In the genomic region with DNA sequence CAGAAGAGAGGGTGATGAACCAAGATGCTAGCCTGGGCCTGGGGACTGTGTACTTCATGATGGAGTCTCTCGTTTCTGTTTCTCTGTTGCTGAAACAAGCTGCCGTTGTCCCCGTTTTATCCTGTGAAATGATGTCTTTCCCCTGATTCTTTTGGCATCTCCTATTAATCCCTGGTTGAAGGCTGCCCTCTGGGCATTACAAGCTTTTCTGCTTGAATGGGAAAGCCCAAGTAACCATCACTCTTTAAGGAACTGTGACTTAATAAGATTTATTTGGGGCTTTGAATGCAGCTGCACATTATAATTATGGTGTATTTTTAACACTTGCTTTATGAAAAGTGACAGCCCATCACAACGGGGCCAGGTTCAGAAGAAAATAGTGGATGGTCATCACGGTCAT, we compare ENCODE assay signal across 17 mouse cellular contexts.
"Had no signal": no experiment of that assay in that cellular context is flagged by ENCODE, and none has a peak within 500 bp of the region (broad histone marks: within the 10 kb centered on the region; RNA-seq: fewer than 3 reads in every experiment).

No protein-coding gene starts in this region.

- H3K4me2 ChIP-seq: liver, embryonic 12.5 days; lung, embryonic 14.5 days; midbrain, embryonic 12.5 days; neural tube, embryonic 13.5 days; neural tube, embryonic 15.5 days; stomach, embryonic 15.5 days had no signal

- H3K36me3 ChIP-seq: liver, embryonic 12.5 days; midbrain, embryonic 10.5 days; midbrain, embryonic 12.5 days; neural tube, embryonic 13.5 days; neural tube, embryonic 15.5 days; stomach, embryonic 15.5 days had no signal

- H3K4me3 ChIP-seq: liver, embryonic 12.5 days; midbrain, embryonic 10.5 days; midbrain, embryonic 12.5 days; myocyte; neural tube, embryonic 13.5 days; neural tube, embryonic 15.5 days; stomach, embryonic 15.5 days had no signal

- DNase-seq: lung, adult 18-20 months; lung, embryonic 14.5 days; lung, postnatal 10 days; lung, postnatal 4 days; right cerebral cortex, postnatal 14 days; thymus, adult 2 months; thymus, postnatal 25 days; thymus, postnatal 4 days had no signal

- H3K9me3 ChIP-seq: liver, embryonic 12.5 days; midbrain, embryonic 10.5 days; midbrain, embryonic 12.5 days; neural tube, embryonic 13.5 days; neural tube, embryonic 15.5 days; stomach, embryonic 15.5 days had no signal

- ATAC-seq: liver, embryonic 12.5 days had no signal

- H3K4me1 ChIP-seq: liver, embryonic 12.5 days; neural tube, embryonic 13.5 days; neural tube, embryonic 15.5 days; stomach, embryonic 15.5 days had no signal

- H3K9ac ChIP-seq: liver, embryonic 12.5 days; liver, embryonic 14.5 days; lung, embryonic 14.5 days; midbrain, embryonic 12.5 days; neural tube, embryonic 13.5 days; neural tube, embryonic 15.5 days; stomach, embryonic 15.5 days had no signal

- H3K27ac ChIP-seq: liver, embryonic 12.5 days; liver, embryonic 14.5 days; midbrain, embryonic 10.5 days; midbrain, embryonic 12.5 days; neural tube, embryonic 13.5 days; neural tube, embryonic 15.5 days; stomach, embryonic 15.5 days; stomach, postnatal 0 days had no signal

- H3K27me3 ChIP-seq: liver, embryonic 12.5 days; midbrain, embryonic 12.5 days; neural tube, embryonic 13.5 days; neural tube, embryonic 15.5 days; stomach, embryonic 15.5 days had no signal
